Mouse (Mus musculus) liver, embryonic 15.5 days (tissue): ENCODE results near the gene Nup188. TPM values are rescaled to one million over a fixed set of nuclear protein-coding genes. Genes with fewer than 3 reads are reported as not detected.
A peak's percentile ranks its signal among the peaks of the same experiment; 100 is the strongest.

Experiments
- ATAC-seq: fragments of 200-750 bp; cut with Nextera tagmentation; 2 replicates; pipeline ENCODE4 v1.8.0; 2017; ENCODE audit warnings: moderate number of reproducible peaks, mild to moderate bottlenecking, moderate library complexity; ENCODE audit not compliant: insufficient read depth
- H3K27ac ChIP-seq: fragments of 300-500 bp; sonication (generic); replicated peaks from 2 replicates; pipeline ENCODE4 v1.5.1; 2015; ENCODE audit warnings: mild to moderate bottlenecking, inconsistent platforms
- H3K27me3 ChIP-seq: fragments of 300-500 bp; sonication (generic); 2 replicates; pipeline ENCODE4 v1.6.1; 2015; ENCODE audit warnings: mild to moderate bottlenecking, inconsistent platforms
- H3K36me3 ChIP-seq: fragments of 300-500 bp; sonication (generic); replicated peaks from 2 replicates; pipeline ENCODE4 v1.6.1; 2015; ENCODE audit warnings: moderate library complexity, mild to moderate bottlenecking, inconsistent platforms
- H3K4me1 ChIP-seq: fragments of 300-500 bp; sonication (generic); replicated peaks from 2 replicates; pipeline ENCODE4 v1.6.1; 2015; ENCODE audit warnings: inconsistent platforms
- H3K4me2 ChIP-seq: fragments of 300-500 bp; sonication (generic); 2 replicates; pipeline ENCODE4 v1.6.1; 2015; ENCODE audit warnings: moderate library complexity, mild to moderate bottlenecking, inconsistent platforms
- H3K4me3 ChIP-seq: fragments of 300-500 bp; sonication (generic); replicated peaks from 2 replicates; pipeline ENCODE4 v1.5.1; 2015; ENCODE audit warnings: mild to moderate bottlenecking, inconsistent platforms
- H3K9ac ChIP-seq: fragments of 300-500 bp; sonication (generic); 2 replicates; pipeline ENCODE4 v1.6.1; 2015; ENCODE audit warnings: moderate library complexity, mild to moderate bottlenecking, inconsistent platforms
- H3K9me3 ChIP-seq: fragments of 300-500 bp; sonication (generic); replicated peaks from 2 replicates; pipeline ENCODE4 v1.6.1; 2016; ENCODE audit warnings: inconsistent platforms
- WGBS: fragments of 180-500 bp; shearing (Covaris S2); methylation state at CpG from one replicate; pipeline ENCODE4 v1.1.7; 2015; ENCODE audit warnings: mixed read lengths; ENCODE audit not compliant: insufficient replicate concordance; 5-methylcytosine and 5-hydroxymethylcytosine counted together
- polyA plus RNA-seq: library from polyadenylated mRNA; unstranded; fragments of >200 nt; fragmentation: Nextera tagmentation; extraction: Ambion mirVana; gene quantifications from 2 replicates; pipeline ENCODE4 v1.2.1, GENCODE M21; 2015

Nup188 gene
- polyA plus RNA-seq, 1 experiment from 2014 or later: 13.6 TPM

GRCm38 (mm10) chr2:30267466-30267865 lies 18.7 kb upstream of the Nup188 start:
- Histone ChIP-seq H3K4me2 (peak overlapping the region; percentile 44), H3K27me3 (no peaks in the 10 kb centered on the region), H3K9me3 (no peaks in the 10 kb centered on the region), H3K9ac (no peak overlapping the region), H3K4me3 (no peak overlapping the region; the same call in 1 of the 2 replicates), H3K27ac (no peak overlapping the region), H3K4me1 (peaks cover 46% of the 10 kb centered on the region), H3K36me3 (peaks cover 24% of the 10 kb centered on the region)
- no peak for ATAC-seq
- WGBS: 78% methylated on average over 2 of the region's 2 CpGs

- Histone ChIP-seq H3K9ac (no peak overlapping the region), H3K27me3 (no peaks in the 10 kb centered on the region), H3K27ac (peak overlapping the region; percentile 19; the same call in 1 of the 2 replicates), H3K4me1 (peaks cover 43% of the 10 kb centered on the region), H3K4me2 (no peak overlapping the region; the same call in 1 of the 2 replicates), H3K9me3 (no peaks in the 10 kb centered on the region), H3K36me3 (peaks cover 17% of the 10 kb centered on the region), H3K4me3 (no peak overlapping the region)
- ATAC-seq: no peak
- WGBS: 44% methylated on average over 4 of the region's 4 CpGs
These were observed 17.8 kb upstream of the Nup188 start for GRCm38 (mm10) chr2:30268371-30268770.

GRCm38 (mm10) chr2:30269241-30269990 lies 16.8 kb upstream of the Nup188 start:
- no peak overlapping the region for H3K9ac ChIP-seq
- no peak overlapping the region for H3K4me2 ChIP-seq
- 67% methylated on average over 17 of the region's 17 CpGs for WGBS
- H3K27me3 ChIP-seq: no peaks in the 10 kb centered on the region
- no peak overlapping the region for H3K27ac ChIP-seq
- H3K4me1 ChIP-seq: peaks cover 43% of the 10 kb centered on the region
- H3K9me3 ChIP-seq: no peaks in the 10 kb centered on the region
- no peak overlapping the region for H3K4me3 ChIP-seq
- peaks cover 10% of the 10 kb centered on the region for H3K36me3 ChIP-seq
- ATAC-seq: no peak

- 0 out of 2 replicates have a peak, but pooled peaks cover 3% of the 10 kb centered on the region for H3K36me3 ChIP-seq
- ATAC-seq: peak; percentile 45; the same call in 1 of the 2 replicates
- no peak overlapping the region for H3K27ac ChIP-seq
- no peak overlapping the region for H3K9ac ChIP-seq
- H3K4me3 ChIP-seq: no peak overlapping the region
- WGBS: 7% methylated on average over 1 of the region's 1 CpGs
- peaks cover 39% of the 10 kb centered on the region for H3K4me1 ChIP-seq
- H3K4me2 ChIP-seq: no peak overlapping the region
- H3K9me3 ChIP-seq: no peaks in the 10 kb centered on the region
- H3K27me3 ChIP-seq: no peaks in the 10 kb centered on the region
These were observed 16.1 kb upstream of the Nup188 start for GRCm38 (mm10) chr2:30270134-30270533.

DNA sequence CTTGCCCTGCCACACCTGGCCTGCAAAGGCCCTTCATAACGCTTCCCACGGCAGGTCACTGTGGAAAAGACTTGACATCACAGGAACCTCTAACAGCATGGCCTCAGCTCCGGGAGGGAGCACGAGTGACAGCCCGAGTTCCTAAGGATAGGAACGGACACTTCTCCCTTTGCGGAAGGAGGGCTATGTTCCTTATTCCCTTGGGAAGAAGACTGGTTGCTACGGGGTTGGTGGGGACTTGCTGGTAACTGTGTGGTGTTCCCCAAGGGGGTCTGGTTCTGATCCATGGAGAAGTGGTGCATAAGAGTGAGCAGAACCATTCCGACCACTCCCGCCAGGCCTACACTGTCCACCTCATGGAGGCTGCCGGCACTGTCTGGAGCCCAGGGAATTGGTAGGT lies 5.5 kb upstream of the Nup188 start, which contains the start of gene Gm28038:
Gm28038 (plus strand) TSS at position 301 of the 400 bp plus-strand sequence.
- Histone ChIP-seq H3K9ac (no peak within 1 kb of the TSS), H3K27ac (no peak within 1 kb of the TSS), H3K9me3 (no peaks in the 10 kb centered on the region), H3K4me3 (no peak within 1 kb of the TSS), H3K4me2 (no peak within 1 kb of the TSS), H3K27me3 (no peaks in the 10 kb centered on the region), H3K36me3 (0 out of 2 replicates have a peak, but pooled peaks cover 11% of the 10 kb centered on the region), H3K4me1 (peaks cover 14% of the 10 kb centered on the region)
- WGBS: 82% methylated on average over 11 of the region's 11 CpGs
- ATAC-seq: no peak

GRCm38 (mm10) chr2:30281651-30282050 lies 4.5 kb upstream of the Nup188 start:
- no peak overlapping the region for H3K9ac ChIP-seq
- H3K9me3 ChIP-seq: no peaks in the 10 kb centered on the region
- 57% methylated on average over 3 of the region's 3 CpGs for WGBS
- 0 out of 2 replicates have a peak, but pooled peaks cover 11% of the 10 kb centered on the region for H3K36me3 ChIP-seq
- H3K27me3 ChIP-seq: no peaks in the 10 kb centered on the region
- H3K4me1 ChIP-seq: peaks cover 17% of the 10 kb centered on the region
- H3K4me2 ChIP-seq: no peak overlapping the region
- no peak overlapping the region for H3K27ac ChIP-seq
- no peak overlapping the region for H3K4me3 ChIP-seq
- ATAC-seq: no peak

DNA sequence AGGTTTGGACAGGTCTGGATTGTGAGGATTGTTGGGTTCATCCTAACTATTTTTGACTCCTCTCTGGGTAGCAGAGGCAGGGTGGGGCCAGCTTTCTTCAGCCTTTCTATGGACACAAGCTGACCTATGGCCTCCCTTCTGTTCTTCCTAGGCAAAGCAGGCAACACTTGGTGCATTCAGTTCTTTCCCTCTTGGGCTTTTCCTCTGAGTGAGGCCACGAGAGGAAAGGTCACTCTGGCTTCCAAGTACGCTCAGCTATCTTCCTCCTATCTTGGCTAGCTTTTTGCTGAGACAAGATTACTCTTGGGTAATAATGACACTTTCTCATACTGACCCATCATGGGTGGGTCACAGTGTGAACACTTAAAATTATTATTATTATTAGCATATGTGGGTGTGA lies 3.0 kb upstream of the Nup188 start:
- Histone ChIP-seq H3K9me3 (no peaks in the 10 kb centered on the region), H3K4me1 (peaks cover 32% of the 10 kb centered on the region), H3K9ac (no peak overlapping the region), H3K27me3 (no peaks in the 10 kb centered on the region), H3K27ac (no peak overlapping the region), H3K4me2 (no peak overlapping the region), H3K4me3 (no peak overlapping the region), H3K36me3 (0 out of 2 replicates have a peak, but pooled peaks cover 11% of the 10 kb centered on the region)
- 84% methylated on average over 2 of the region's 2 CpGs for WGBS
- no peak for ATAC-seq

GRCm38 (mm10) chr2:30285004-30285403 lies 1.2 kb upstream of the Nup188 start:
- Histone ChIP-seq H3K36me3 (peaks cover 19% of the 10 kb centered on the region; the same call in 1 of the 2 replicates), H3K9ac (peak overlapping the region; percentile 82; the same call in 1 of the 2 replicates), H3K4me1 (peaks cover 37% of the 10 kb centered on the region), H3K27me3 (no peaks in the 10 kb centered on the region), H3K9me3 (no peaks in the 10 kb centered on the region), H3K4me2 (peak overlapping the region; percentile 97), H3K4me3 (peak overlapping the region; percentile 88), H3K27ac (peak overlapping the region; percentile 62; the same call in 1 of the 2 replicates)
- 71% methylated on average over 5 of the region's 5 CpGs for WGBS
- ATAC-seq: no peak

GRCm38 (mm10) chr2:30285416-30286181 lies 598 bp upstream of the Nup188 start:
- Histone ChIP-seq H3K27me3 (no peaks in the 10 kb centered on the region), H3K9me3 (no peaks in the 10 kb centered on the region), H3K4me1 (peaks cover 41% of the 10 kb centered on the region), H3K27ac (peak overlapping the region; percentile 62), H3K9ac (peak overlapping the region; percentile 82), H3K4me3 (peak overlapping the region; percentile 88), H3K36me3 (peaks cover 19% of the 10 kb centered on the region; the same call in 1 of the 2 replicates), H3K4me2 (peak overlapping the region; percentile 97)
- ATAC-seq: peak; percentile 59
- 7% methylated on average over 38 of the region's 38 CpGs for WGBS

GRCm38 (mm10) chr2:30287027-30287373 lies 803 bp downstream of the Nup188 start:
- Histone ChIP-seq H3K4me2 (peak overlapping the region; percentile 97), H3K27me3 (no peaks in the 10 kb centered on the region), H3K36me3 (peaks cover 23% of the 10 kb centered on the region), H3K27ac (peak overlapping the region; percentile 71), H3K4me1 (peaks cover 41% of the 10 kb centered on the region), H3K9ac (peak overlapping the region; percentile 82), H3K4me3 (peak overlapping the region; percentile 88), H3K9me3 (no peaks in the 10 kb centered on the region)
- ATAC-seq: no peak
- WGBS: 0% methylated on average over 10 of the region's 10 CpGs

GRCm38 (mm10) chr2:30299525-30299924 lies 13.3 kb downstream of the Nup188 start:
- H3K27me3 ChIP-seq: no peaks in the 10 kb centered on the region
- no peak for ATAC-seq
- H3K4me1 ChIP-seq: no peaks in the 10 kb centered on the region
- H3K9ac ChIP-seq: no peak overlapping the region
- WGBS: 63% methylated on average over 3 of the region's 3 CpGs
- H3K4me2 ChIP-seq: no peak overlapping the region
- no peak overlapping the region for H3K4me3 ChIP-seq
- no peak overlapping the region for H3K27ac ChIP-seq
- H3K9me3 ChIP-seq: no peaks in the 10 kb centered on the region
- H3K36me3 ChIP-seq: peaks cover 81% of the 10 kb centered on the region
